Comparison of ENCODE assay signal across 8 mouse cellular contexts in genomic region chr8:8661103-8661758, GRCm38 (mm10). TPM values are rescaled to one million over a fixed set of nuclear protein-coding genes. Genes with fewer than 3 reads are reported as not detected.
DNase-seq lines count a peak whose midpoint lies in the region; ATAC-seq and TF ChIP-seq lines count a peak whose summit lies in the region.

Efnb2 (minus strand) TSS chr8:8661242.

- 0% methylated on average over 68 of the region's 70 CpGs for WGBS in forebrain, embryonic 16.5 days
- 1% methylated on average over 64 of the region's 70 CpGs for WGBS in liver, postnatal 0 days (ENCODE audit: insufficient replicate concordance)
- WGBS in neural tube, embryonic 13.5 days, result 0% methylated on average over 67 of the region's 70 CpGs

- no peaks in the 10 kb centered on the region; the same call in 1 of the 2 replicates for H3K36me3 ChIP-seq in forebrain, embryonic 16.5 days (ENCODE audit: control insufficient read depth, insufficient read depth)
- H3K36me3 ChIP-seq in liver, postnatal 0 days (replicated peaks; ENCODE audit: insufficient read depth, low read length), result peaks cover 13% of the 10 kb centered on the region
- peaks cover 7% of the 10 kb centered on the region; the same call in 1 of the 2 replicates for H3K36me3 ChIP-seq in neural tube, embryonic 13.5 days

- no peaks in the 10 kb centered on the region for H3K27me3 ChIP-seq in forebrain, embryonic 16.5 days (replicated peaks; ENCODE audit: control insufficient read depth, insufficient read depth, low read length)
- H3K27me3 ChIP-seq in liver, postnatal 0 days (ENCODE audit: insufficient read depth, low read length), result peaks cover 28% of the 10 kb centered on the region
- H3K27me3 ChIP-seq in neural tube, embryonic 13.5 days, result no peaks in the 10 kb centered on the region

- TF ChIP-seq EP300 in liver, postnatal 0 days (IDR thresholded peaks at IDR 0.05; ENCODE audit: low read depth), result no peak

- peak; percentile 92 for ATAC-seq in forebrain, embryonic 16.5 days
- ATAC-seq in liver, postnatal 0 days, result peak; percentile 92
- peak; percentile 94 for ATAC-seq in neural tube, embryonic 13.5 days (ENCODE audit: low read depth)

- peak within 1 kb of the TSS; percentile 98 for H3K27ac ChIP-seq in forebrain, embryonic 16.5 days (ENCODE audit: low read length)
- H3K27ac ChIP-seq in liver, postnatal 0 days (ENCODE audit: low read depth), result 0 out of 2 replicates have a peak within 1 kb of the TSS, but pooled peaks have one; percentile 30
- H3K27ac ChIP-seq in neural tube, embryonic 13.5 days (replicated peaks), result peak within 1 kb of the TSS; percentile 96

- peak within 1 kb of the TSS; percentile 64 for H3K4me3 ChIP-seq in forebrain, embryonic 16.5 days (replicated peaks; ENCODE audit: low read length)
- peak within 1 kb of the TSS; percentile 61 for H3K4me3 ChIP-seq in liver, postnatal 0 days (ENCODE audit: low read depth, low read length)
- H3K4me3 ChIP-seq in neural tube, embryonic 13.5 days, result peak within 1 kb of the TSS; percentile 88

- DNase-seq in ES-CJ7 (ENCODE audit: low read depth, low spot score), result peak; percentile 90
- DNase-seq in cerebellum, adult 18-20 months, result peak; percentile 69 to 80
- peak; percentile 95 for DNase-seq in heart, postnatal 25 days (ENCODE audit: low spot score)
- peak; percentile 96 for DNase-seq in layer of hippocampus, adult 11-12 months (ENCODE audit: low spot score)
- DNase-seq in liver, postnatal 0 days, result peak; percentile 90
- DNase-seq in telencephalon, adult 2 months (ENCODE audit: low read depth, low spot score), result peak; percentile 78

- H3K4me2 ChIP-seq in forebrain, embryonic 16.5 days (ENCODE audit: low read length), result peak within 1 kb of the TSS; percentile 78
- H3K4me2 ChIP-seq in liver, postnatal 0 days (ENCODE audit: low read depth, low read length), result peak within 1 kb of the TSS; percentile 89
- peak within 1 kb of the TSS; percentile 85 for H3K4me2 ChIP-seq in neural tube, embryonic 13.5 days

- H3K9ac ChIP-seq in forebrain, embryonic 16.5 days (replicated peaks; ENCODE audit: low read depth, low read length), result peak within 1 kb of the TSS; percentile 99
- H3K9ac ChIP-seq in liver, postnatal 0 days (replicated peaks), result peak within 1 kb of the TSS; percentile 46
- H3K9ac ChIP-seq in neural tube, embryonic 13.5 days, result peak within 1 kb of the TSS; percentile 99

- H3K9me3 ChIP-seq in forebrain, embryonic 16.5 days (ENCODE audit: control insufficient read depth, low read length), result no peaks in the 10 kb centered on the region
- H3K9me3 ChIP-seq in liver, postnatal 0 days (ENCODE audit: low read length), result no peaks in the 10 kb centered on the region
- H3K9me3 ChIP-seq in neural tube, embryonic 13.5 days, result no peaks in the 10 kb centered on the region

- H3K4me1 ChIP-seq in forebrain, embryonic 16.5 days (replicated peaks; ENCODE audit: control insufficient read depth, insufficient read depth, low read length), result peaks cover 7% of the 10 kb centered on the region; the same call in 1 of the 2 replicates
- H3K4me1 ChIP-seq in liver, postnatal 0 days (ENCODE audit: insufficient read depth), result peaks cover 13% of the 10 kb centered on the region
- peaks cover 27% of the 10 kb centered on the region for H3K4me1 ChIP-seq in neural tube, embryonic 13.5 days (replicated peaks)

- intact Hi-C loops in heart, postnatal 25 days (cut with DNase I), result loop anchor here (5.0 kb wide), 3 partner anchors 71 to 156 kb away; no protein-coding TSS in a partner anchor

- TF ChIP-seq CTCF in liver, postnatal 0 days (IDR thresholded peaks at IDR 0.05; ENCODE audit: low read depth), result peak; percentile 20; the same call in 1 of the 2 replicates

RNA-seq across cellular contexts. Expression of gene Efnb2, which starts in this region (rescaled TPM):
- polyA plus RNA-seq in forebrain, embryonic 16.5 days (2015; fragmentation: Nextera tagmentation; extraction: Ambion mirVana), result 54.6 and 68.2 TPM in 2 replicates
- 10 to 100 TPM; 24.8 to 29.4 TPM for total RNA-seq in heart, postnatal 25 days (2021)
- 1.0 TPM in 2 replicates for polyA plus RNA-seq in liver, postnatal 0 days (2015; fragmentation: Nextera tagmentation; extraction: Ambion mirVana)
- polyA plus RNA-seq in neural tube, embryonic 13.5 days (2015; fragmentation: Nextera tagmentation; extraction: Ambion mirVana), result 24.5 and 26.6 TPM in 2 replicates

Comparison
In these comparisons a context has a peak if more than half of its experiments do, and no peak if none do; other contexts are left out.
1. Peak in every context shown above with its lines: DNase-seq, ATAC-seq, H3K4me3 ChIP-seq and H3K27ac ChIP-seq.
2. RNA of gene Efnb2 (polyA plus RNA-seq): 54.6 to 68.2 TPM in forebrain, embryonic 16.5 days and 24.5 to 26.6 TPM in neural tube, embryonic 13.5 days; 1.0 TPM in liver, postnatal 0 days; every median in the first group is over 10 times any median in the second.
3. H3K27ac ChIP-seq: peak in every context shown above with its lines; median percentile 98 in forebrain, embryonic 16.5 days; 96 in neural tube, embryonic 13.5 days; 30 in liver, postnatal 0 days.
4. H3K9ac ChIP-seq: peak in every context shown above with its lines; median percentile 99 in forebrain, embryonic 16.5 days; 99 in neural tube, embryonic 13.5 days; 46 in liver, postnatal 0 days.